Mouse (Mus musculus) ES-E14 (cell line): ENCODE data around the gene Ltf. TPM values are rescaled to one million over a fixed set of nuclear protein-coding genes. Genes with fewer than 3 reads are reported as not detected.

Experiments used
- DNase-seq: peaks from one replicate; pipeline ENCODE4 v3.0.0-alpha.2; 2013; ENCODE audit warnings: low read depth, low spot score
- H3K27ac ChIP-seq: 2 replicates; pipeline ENCODE4 v1.5.1; 2012; ENCODE audit warnings: low read depth, mild to moderate bottlenecking, low read length, moderate library complexity, mixed read lengths; ENCODE audit not compliant: poor library complexity, insufficient read depth, severe bottlenecking
- H3K36me3 ChIP-seq: 2 replicates; pipeline ENCODE4 v1.6.1; 2012; ENCODE audit warnings: mild to moderate bottlenecking, low read length, moderate library complexity, mixed read lengths; ENCODE audit not compliant: control insufficient read depth, poor library complexity, insufficient read depth, severe bottlenecking
- H3K4me1 ChIP-seq, 2 experiments: fragments of 150-350 bp in 1 of 2; sonication (generic) in 1 of 2; 2 replicates each; pipeline ENCODE4 v1.6.1; 2012; ENCODE audit warnings: low read length in 2 of 2, mild to moderate bottlenecking in 1 of 2, mixed read lengths in 1 of 2; ENCODE audit not compliant: control insufficient read depth in 2 of 2, insufficient read depth in 2 of 2, poor library complexity in 1 of 2
- H3K4me3 ChIP-seq, 2 experiments: fragments of 150-350 bp in 1 of 2; sonication (generic) in 1 of 2; 2 replicates each; pipeline ENCODE4 v1.5.1; 2012; ENCODE audit warnings: low read length in 2 of 2, low read depth in 1 of 2, mild to moderate bottlenecking in 1 of 2, mixed read lengths in 1 of 2; ENCODE audit not compliant: insufficient read depth in 1 of 2, poor library complexity in 1 of 2, severe bottlenecking in 1 of 2
- H3K9ac ChIP-seq: 2 replicates; pipeline ENCODE4 v1.6.1; 2012; ENCODE audit warnings: low read depth, mild to moderate bottlenecking, low read length, mixed read lengths; ENCODE audit not compliant: poor library complexity, insufficient read depth, severe bottlenecking
- H3K9me3 ChIP-seq: fragments of 150-350 bp; sonication (generic); 2 replicates; pipeline ENCODE4 v1.6.1; 2012; ENCODE audit warnings: low read depth, mild to moderate bottlenecking, low read length; ENCODE audit not compliant: control insufficient read depth, insufficient read depth
- CHD2 ChIP-seq: IDR thresholded peaks from 2 replicates; pipeline ENCODE4 v1.6.1; 2014; ENCODE audit warnings: mild to moderate bottlenecking, low read depth, low read length, inconsistent platforms
- HCFC1 ChIP-seq: IDR thresholded peaks from 2 replicates; pipeline ENCODE4 v1.6.1; 2012; ENCODE audit warnings: low read length, inconsistent platforms, borderline replicate concordance; ENCODE audit not compliant: insufficient read depth
- MAFK ChIP-seq: IDR thresholded peaks from 2 replicates; pipeline ENCODE4 v1.6.1; 2014; ENCODE audit warnings: mild to moderate bottlenecking, low read depth, low read length, inconsistent platforms; ENCODE audit not compliant: insufficient read depth
- ZC3H11A ChIP-seq: IDR thresholded peaks from 2 replicates; pipeline ENCODE4 v1.6.1; 2012; ENCODE audit warnings: low read depth, mild to moderate bottlenecking, inconsistent platforms, low read length, borderline replicate concordance
- ZNF384 ChIP-seq: IDR thresholded peaks from 2 replicates; pipeline ENCODE4 v1.6.1; 2012; ENCODE audit warnings: low read depth, low read length, inconsistent platforms
- in situ Hi-C, 2 experiments: fragments of 600-800 bp; cut with MboI; formaldehyde crosslinking; loops; one replicate each; pipeline ENCODE4 v1.15.1; 2025; ENCODE audit warnings: low sequenced_read_pairs in 2 of 2, inconsistent platforms in 1 of 2; ENCODE audit not compliant: unreplicated experiment in 2 of 2
- total RNA-seq: library from RNA; depleted of rRNA; stranded (reverse); fragments of 300-350 nt; gene quantifications from 2 replicates; pipeline ENCODE4 v1.2.3, GENCODE M21; 2012; rRNA removed

Gene Ltf
- total RNA-seq: 0.48 TPM in 1 of 2 replicates, not detected in the other

GRCm38 (mm10) chr9:111019022-111019421, at the start of gene Ltf:
TSS of gene Ltf (plus strand) at chr9:111019271.
- no peak within 1 kb of the TSS for H3K27ac ChIP-seq
- in situ Hi-C loops: no loop called here
- no peak for DNase-seq

GRCm38 (mm10) chr9:110979411-110979810, 39.7 kb upstream of the Ltf start:
- H3K9me3 ChIP-seq: no peaks in the 10 kb centered on the region
- no peak overlapping the region for H3K27ac ChIP-seq
- peaks cover 4 to 8% of the 10 kb centered on the region in 2 experiments; a peak in 2 of 4 replicates for H3K4me1 ChIP-seq
- peak overlapping the region; percentile 42; the same call in 1 of the 2 replicates for H3K9ac ChIP-seq
- peak overlapping the region; percentile 65 to 78 for H3K4me3 ChIP-seq
- H3K36me3 ChIP-seq: peaks cover 12% of the 10 kb centered on the region
- peak; percentile 54 for DNase-seq
- TF ChIP-seq ZNF384 (no peak), ZC3H11A (no peak), CHD2 (no peak), HCFC1 (no peak), MAFK (no peak)
- in situ Hi-C loops: no loop called here

More at GRCm38 (mm10) chr9:111019022-111019421, at the start of gene Ltf:
- no peak for TF ChIP-seq MAFK
- TF ChIP-seq ZNF384: no peak
- TF ChIP-seq CHD2: no peak
- no peak for TF ChIP-seq ZC3H11A
- no peak for TF ChIP-seq HCFC1
- Histone ChIP-seq H3K4me1 (no peaks in the 10 kb centered on the region), H3K9me3 (no peaks in the 10 kb centered on the region), H3K4me3 (no peak within 1 kb of the TSS), H3K36me3 (no peaks in the 10 kb centered on the region), H3K9ac (no peak within 1 kb of the TSS)

- in situ Hi-C loops: no loop called here
These were observed 36.7 kb upstream of the Ltf start for GRCm38 (mm10) chr9:110982351-110982750.

GRCm38 (mm10) chr9:110984096-110984495, 35.0 kb upstream of the Ltf start:
- Histone ChIP-seq H3K9me3 (no peaks in the 10 kb centered on the region), H3K9ac (no peak overlapping the region), H3K4me1 (peaks cover 6 to 14% of the 10 kb centered on the region in 2 experiments; a peak in 3 of 4 replicates), H3K4me3 (no peak overlapping the region), H3K36me3 (peaks cover 5% of the 10 kb centered on the region), H3K27ac (no peak overlapping the region)
- no peak for DNase-seq
- in situ Hi-C loops: no loop called here
- no peak for TF ChIP-seq HCFC1
- TF ChIP-seq ZC3H11A: no peak

More at GRCm38 (mm10) chr9:110982351-110982750, 36.7 kb upstream of the Ltf start:
- TF ChIP-seq HCFC1 (no peak), MAFK (no peak), CHD2 (no peak)
- no peak for DNase-seq
- Histone ChIP-seq H3K9ac (no peak overlapping the region), H3K27ac (no peak overlapping the region), H3K9me3 (no peaks in the 10 kb centered on the region), H3K36me3 (peaks cover 5% of the 10 kb centered on the region), H3K4me1 (peaks cover 4 to 11% of the 10 kb centered on the region in 2 experiments; a peak in 2 of 4 replicates), H3K4me3 (no peak overlapping the region)

GRCm38 (mm10) chr9:110985541-110985940, 33.5 kb upstream of the Ltf start:
- Histone ChIP-seq H3K4me1 (peaks cover 6 to 18% of the 10 kb centered on the region in 2 experiments), H3K27ac (no peak overlapping the region), H3K9ac (no peak overlapping the region), H3K9me3 (no peaks in the 10 kb centered on the region), H3K4me3 (no peak overlapping the region), H3K36me3 (peaks cover 2% of the 10 kb centered on the region; the same call in 1 of the 2 replicates)
- no peak for DNase-seq
- TF ChIP-seq ZC3H11A (no peak), MAFK (no peak), ZNF384 (no peak), HCFC1 (no peak), CHD2 (no peak)
- in situ Hi-C loops: no loop called here
